ENCODE assay signal across 20 mouse cellular contexts in the genomic region with DNA sequence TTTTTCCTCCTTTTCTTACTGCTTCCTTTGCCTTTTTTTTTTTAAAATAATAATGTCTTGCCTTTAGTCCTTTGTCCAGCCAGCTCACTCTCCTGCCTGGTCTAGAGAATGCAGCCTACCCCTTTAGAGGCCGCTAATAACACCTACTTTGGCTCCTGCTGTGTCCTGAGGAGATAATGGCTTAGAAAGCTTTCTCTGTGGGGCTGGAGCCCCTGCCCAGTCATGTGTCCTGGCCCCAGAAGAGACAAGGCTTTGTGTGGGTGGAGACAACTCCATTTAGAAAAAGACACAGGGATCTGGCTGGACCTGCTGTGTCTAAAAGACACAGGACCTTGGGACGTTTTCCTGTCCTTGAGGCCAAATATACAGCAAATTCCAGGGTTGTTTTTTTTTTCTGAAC.
DNase-seq lines count a peak whose midpoint lies in the region; ATAC-seq and TF ChIP-seq lines count a peak whose summit lies in the region.
"Had no signal": no experiment of that assay in that cellular context is flagged by ENCODE, and none has a peak within 500 bp of the region (broad histone marks: within the 10 kb centered on the region; RNA-seq: fewer than 3 reads in every experiment).

No protein-coding gene starts in this region.

- no peak overlapping the region for H3K4me3 ChIP-seq in heart, embryonic 10.5 days
- H3K4me3 ChIP-seq in heart, postnatal 0 days (ENCODE audit: low read depth, low read length), result no peak overlapping the region
- no peak overlapping the region for H3K4me3 ChIP-seq in neural tube, embryonic 15.5 days (replicated peaks)
- no peak overlapping the region for H3K4me3 ChIP-seq in kidney, embryonic 15.5 days (replicated peaks)
- H3K4me3 ChIP-seq: embryonic facial prominence, embryonic 10.5 days; forebrain, embryonic 15.5 days; gastrocnemius, adult 2 months; limb, embryonic 12.5 days; liver, embryonic 12.5 days had no signal

- H3K27me3 ChIP-seq in heart, embryonic 10.5 days (ENCODE audit: insufficient read depth, poor library complexity, severe bottlenecking), result no peaks in the 10 kb centered on the region
- no peaks in the 10 kb centered on the region for H3K27me3 ChIP-seq in heart, postnatal 0 days (ENCODE audit: control insufficient read depth, insufficient read depth, low read length)
- H3K27me3 ChIP-seq in neural tube, embryonic 15.5 days (replicated peaks), result no peaks in the 10 kb centered on the region
- peaks cover 11% of the 10 kb centered on the region; the same call in 1 of the 2 replicates for H3K27me3 ChIP-seq in kidney, embryonic 15.5 days
- H3K27me3 ChIP-seq: forebrain, embryonic 15.5 days; liver, embryonic 12.5 days had no signal

- TF ChIP-seq EP300 in heart, postnatal 0 days (IDR thresholded peaks at IDR 0.05; ENCODE audit: low read depth), result no peak

- peak; percentile 17 to 29 for DNase-seq in heart, adult 9 months (ENCODE audit: low spot score in 2 of 2)
- DNase-seq in heart, postnatal 4 days, result no peak
- DNase-seq in R1 (ENCODE audit: low read depth, low spot score), result peak; percentile 52
- DNase-seq in heart, embryonic 10.5 days (ENCODE audit: low spot score), result no peak
- peak; percentile 16 for DNase-seq in heart, postnatal 0 days (ENCODE audit: low spot score)
- no peak for DNase-seq in gastrocnemius, postnatal 4 days (ENCODE audit: low spot score in 2 of 2)
- DNase-seq: cerebellum, adult 9-10 months; gastrocnemius, adult 2 months; lung, adult 2 months; thymus, adult 2 months had no signal

- H3K9ac ChIP-seq in heart, postnatal 0 days (replicated peaks; ENCODE audit: low read depth, low read length), result no peak overlapping the region
- no peak overlapping the region for H3K9ac ChIP-seq in neural tube, embryonic 15.5 days (replicated peaks)
- H3K9ac ChIP-seq in kidney, embryonic 15.5 days, result no peak overlapping the region
- H3K9ac ChIP-seq: forebrain, embryonic 15.5 days; limb, embryonic 12.5 days; liver, embryonic 12.5 days had no signal

- ATAC-seq in heart, postnatal 0 days (ENCODE audit: insufficient read depth, low read depth), result peak; percentile 73
- ATAC-seq in neural tube, embryonic 15.5 days (ENCODE audit: low FRiP score), result no peak
- ATAC-seq in kidney, embryonic 15.5 days (replicated peaks; ENCODE audit: low FRiP score), result no peak
- ATAC-seq: forebrain, embryonic 15.5 days; hindbrain, embryonic 16.5 days; intestine, embryonic 16.5 days; liver, embryonic 12.5 days had no signal

- H3K9me3 ChIP-seq in heart, embryonic 10.5 days, result no peaks in the 10 kb centered on the region
- H3K9me3 ChIP-seq in heart, postnatal 0 days (replicated peaks; ENCODE audit: control insufficient read depth, low read length), result no peaks in the 10 kb centered on the region
- H3K9me3 ChIP-seq in neural tube, embryonic 15.5 days (replicated peaks), result no peaks in the 10 kb centered on the region
- H3K9me3 ChIP-seq in kidney, embryonic 15.5 days (replicated peaks), result no peaks in the 10 kb centered on the region
- H3K9me3 ChIP-seq: embryonic facial prominence, embryonic 10.5 days; forebrain, embryonic 15.5 days; limb, embryonic 12.5 days; liver, embryonic 12.5 days had no signal

- peak overlapping the region; percentile 77 for H3K27ac ChIP-seq in heart, embryonic 10.5 days
- peak overlapping the region; percentile 56 for H3K27ac ChIP-seq in heart, postnatal 0 days (ENCODE audit: low read depth)
- H3K27ac ChIP-seq in neural tube, embryonic 15.5 days (replicated peaks), result no peak overlapping the region
- H3K27ac ChIP-seq in kidney, embryonic 15.5 days, result no peak overlapping the region
- H3K27ac ChIP-seq: embryonic facial prominence, embryonic 10.5 days; forebrain, embryonic 15.5 days; gastrocnemius, adult 2 months; limb, embryonic 12.5 days; liver, embryonic 12.5 days; macrophage had no signal

- 6% methylated on average over 2 of the region's 2 CpGs for WGBS in heart, embryonic 10.5 days
- 16% methylated on average over 2 of the region's 2 CpGs for WGBS in heart, postnatal 0 days
- 27% methylated on average over 2 of the region's 2 CpGs for WGBS in neural tube, embryonic 15.5 days
- 37% methylated on average over 2 of the region's 2 CpGs for WGBS in kidney, embryonic 15.5 days

- peaks cover 22% of the 10 kb centered on the region for H3K4me1 ChIP-seq in heart, embryonic 10.5 days
- peaks cover 15% of the 10 kb centered on the region for H3K4me1 ChIP-seq in heart, postnatal 0 days (ENCODE audit: control insufficient read depth, insufficient read depth)
- peaks cover 26% of the 10 kb centered on the region for H3K4me1 ChIP-seq in neural tube, embryonic 15.5 days
- H3K4me1 ChIP-seq in kidney, embryonic 15.5 days, result no peaks in the 10 kb centered on the region
- H3K4me1 ChIP-seq: liver, embryonic 12.5 days had no signal

- no peaks in the 10 kb centered on the region for H3K36me3 ChIP-seq in heart, embryonic 10.5 days
- no peaks in the 10 kb centered on the region for H3K36me3 ChIP-seq in heart, postnatal 0 days (replicated peaks; ENCODE audit: control insufficient read depth, insufficient read depth, low read length)
- no peaks in the 10 kb centered on the region for H3K36me3 ChIP-seq in neural tube, embryonic 15.5 days
- no peaks in the 10 kb centered on the region for H3K36me3 ChIP-seq in kidney, embryonic 15.5 days
- H3K36me3 ChIP-seq: embryonic facial prominence, embryonic 10.5 days; forebrain, embryonic 15.5 days; limb, embryonic 12.5 days; liver, embryonic 12.5 days had no signal

- TF ChIP-seq CTCF in heart, postnatal 0 days (IDR thresholded peaks at IDR 0.05; ENCODE audit: low read depth), result no peak

- no peak overlapping the region for H3K4me2 ChIP-seq in heart, postnatal 0 days (ENCODE audit: low read depth, low read length)
- H3K4me2 ChIP-seq in neural tube, embryonic 15.5 days, result no peak overlapping the region
- no peak overlapping the region for H3K4me2 ChIP-seq in kidney, embryonic 15.5 days
- H3K4me2 ChIP-seq: forebrain, embryonic 15.5 days; limb, embryonic 12.5 days; liver, embryonic 12.5 days; midbrain, embryonic 11.5 days had no signal

Comparison
In these comparisons a context has a peak if more than half of its experiments do, and no peak if none do; other contexts are left out.
1. DNase-seq: peak in heart, adult 9 months (2 of 2), R1 (single experiment) and heart, postnatal 0 days (single experiment); none in heart, postnatal 4 days (single experiment), heart, embryonic 10.5 days (single experiment) and gastrocnemius, postnatal 4 days (0 of 2).
2. H3K27ac ChIP-seq: peak in heart, embryonic 10.5 days (single experiment) and heart, postnatal 0 days (single experiment); none in neural tube, embryonic 15.5 days (single experiment) and kidney, embryonic 15.5 days (single experiment).